In genomic region chr10:44785386-44785785, GRCm38 (mm10) we compare ENCODE assay signal across 25 mouse cellular contexts.
A peak's percentile ranks its signal among the peaks of the same experiment; 100 is the strongest.
DNase-seq lines count a peak whose midpoint lies in the region; ATAC-seq and TF ChIP-seq lines count a peak whose summit lies in the region.
"Had no signal": no experiment of that assay in that cellular context is flagged by ENCODE, and none has a peak within 500 bp of the region (broad histone marks: within the 10 kb centered on the region; RNA-seq: fewer than 3 reads in every experiment).

No protein-coding gene starts in this region.

- no peaks in the 10 kb centered on the region for H3K36me3 ChIP-seq in forebrain, embryonic 13.5 days (ENCODE audit: poor library complexity, severe bottlenecking)
- no peaks in the 10 kb centered on the region for H3K36me3 ChIP-seq in forebrain, embryonic 12.5 days (replicated peaks)
- H3K36me3 ChIP-seq in MEL (ENCODE audit: control insufficient read depth in 1 of 2, insufficient read depth in 2 of 2, low read length in 2 of 2), result peaks cover 0 to 7% of the 10 kb centered on the region in 2 experiments; a peak in 2 of 4 replicates
- H3K36me3 ChIP-seq in forebrain, postnatal 0 days (ENCODE audit: insufficient read depth), result no peaks in the 10 kb centered on the region
- H3K36me3 ChIP-seq in intestine, postnatal 0 days (ENCODE audit: control insufficient read depth, insufficient read depth), result no peaks in the 10 kb centered on the region
- no peaks in the 10 kb centered on the region for H3K36me3 ChIP-seq in liver, embryonic 12.5 days
- H3K36me3 ChIP-seq: embryonic facial prominence, embryonic 15.5 days; heart, embryonic 13.5 days; kidney, embryonic 15.5 days; liver, embryonic 15.5 days; neural tube, embryonic 12.5 days had no signal

- H3K27me3 ChIP-seq in forebrain, embryonic 13.5 days, result no peaks in the 10 kb centered on the region
- no peaks in the 10 kb centered on the region for H3K27me3 ChIP-seq in forebrain, embryonic 12.5 days
- no peaks in the 10 kb centered on the region for H3K27me3 ChIP-seq in MEL (ENCODE audit: control insufficient read depth in 1 of 2, insufficient read depth in 2 of 2, low read length in 2 of 2)
- no peaks in the 10 kb centered on the region for H3K27me3 ChIP-seq in forebrain, postnatal 0 days (ENCODE audit: insufficient read depth, low read length)
- no peaks in the 10 kb centered on the region for H3K27me3 ChIP-seq in intestine, postnatal 0 days (replicated peaks; ENCODE audit: control insufficient read depth, insufficient read depth, low read length)
- H3K27me3 ChIP-seq in liver, embryonic 12.5 days (replicated peaks), result no peaks in the 10 kb centered on the region
- H3K27me3 ChIP-seq: embryonic facial prominence, embryonic 15.5 days; heart, embryonic 13.5 days; kidney, embryonic 15.5 days; liver, embryonic 15.5 days; neural tube, embryonic 12.5 days had no signal

- peaks cover 10% of the 10 kb centered on the region; the same call in 1 of the 2 replicates for H3K4me1 ChIP-seq in forebrain, embryonic 13.5 days
- H3K4me1 ChIP-seq in forebrain, embryonic 12.5 days, result no peaks in the 10 kb centered on the region
- H3K4me1 ChIP-seq in MEL (ENCODE audit: control insufficient read depth in 1 of 2, insufficient read depth in 2 of 2, low read length in 2 of 2), result peaks cover 7 to 10% of the 10 kb centered on the region in 2 experiments
- H3K4me1 ChIP-seq in forebrain, postnatal 0 days (ENCODE audit: insufficient read depth), result no peaks in the 10 kb centered on the region
- no peaks in the 10 kb centered on the region for H3K4me1 ChIP-seq in intestine, postnatal 0 days (replicated peaks; ENCODE audit: control insufficient read depth, insufficient read depth, low read length)
- no peaks in the 10 kb centered on the region for H3K4me1 ChIP-seq in liver, embryonic 12.5 days
- H3K4me1 ChIP-seq: embryonic facial prominence, embryonic 15.5 days; heart, embryonic 13.5 days; kidney, embryonic 15.5 days; liver, embryonic 15.5 days; neural tube, embryonic 12.5 days had no signal

- 23% methylated on average over 6 of the region's 6 CpGs for WGBS in forebrain, embryonic 13.5 days
- WGBS in forebrain, embryonic 12.5 days, result 35% methylated on average over 6 of the region's 6 CpGs
- 19% methylated on average over 6 of the region's 6 CpGs for WGBS in forebrain, postnatal 0 days
- 84% methylated on average over 6 of the region's 6 CpGs for WGBS in intestine, postnatal 0 days
- WGBS in liver, embryonic 12.5 days (ENCODE audit: insufficient replicate concordance), result 54% methylated on average over 6 of the region's 6 CpGs

- no peak overlapping the region for H3K27ac ChIP-seq in forebrain, embryonic 13.5 days
- H3K27ac ChIP-seq in forebrain, embryonic 12.5 days, result no peak overlapping the region
- no peak overlapping the region for H3K27ac ChIP-seq in MEL (ENCODE audit: control insufficient read depth, low read depth, low read length)
- H3K27ac ChIP-seq in forebrain, postnatal 0 days (ENCODE audit: low read depth, low read length), result no peak overlapping the region
- H3K27ac ChIP-seq in intestine, postnatal 0 days (ENCODE audit: low read depth, low read length), result no peak overlapping the region
- H3K27ac ChIP-seq in liver, embryonic 12.5 days, result no peak overlapping the region
- H3K27ac ChIP-seq: embryonic facial prominence, embryonic 15.5 days; gastrocnemius, adult 2 months; heart, embryonic 13.5 days; hindbrain, embryonic 14.5 days; kidney, embryonic 15.5 days; liver, embryonic 15.5 days; neural tube, embryonic 12.5 days had no signal

- no peak for TF ChIP-seq RAD21 in MEL (IDR thresholded peaks at IDR 0.05; ENCODE audit: low read depth, low read length)

- no peaks in the 10 kb centered on the region for H3K9me3 ChIP-seq in forebrain, embryonic 13.5 days (replicated peaks)
- H3K9me3 ChIP-seq in forebrain, embryonic 12.5 days, result no peaks in the 10 kb centered on the region
- no peaks in the 10 kb centered on the region for H3K9me3 ChIP-seq in MEL (replicated peaks; ENCODE audit: insufficient read depth, low read length)
- no peaks in the 10 kb centered on the region for H3K9me3 ChIP-seq in forebrain, postnatal 0 days (ENCODE audit: low read length)
- no peaks in the 10 kb centered on the region for H3K9me3 ChIP-seq in intestine, postnatal 0 days (ENCODE audit: control insufficient read depth)
- no peaks in the 10 kb centered on the region for H3K9me3 ChIP-seq in liver, embryonic 12.5 days (replicated peaks)
- H3K9me3 ChIP-seq: embryonic facial prominence, embryonic 15.5 days; heart, embryonic 13.5 days; kidney, embryonic 15.5 days; liver, embryonic 15.5 days; neural tube, embryonic 12.5 days had no signal

- no peak overlapping the region for H3K4me2 ChIP-seq in forebrain, embryonic 13.5 days
- no peak overlapping the region for H3K4me2 ChIP-seq in forebrain, embryonic 12.5 days
- H3K4me2 ChIP-seq in forebrain, postnatal 0 days (ENCODE audit: low read depth), result no peak overlapping the region
- H3K4me2 ChIP-seq in intestine, postnatal 0 days (replicated peaks; ENCODE audit: low read depth), result no peak overlapping the region
- no peak overlapping the region for H3K4me2 ChIP-seq in liver, embryonic 12.5 days
- H3K4me2 ChIP-seq: embryonic facial prominence, embryonic 15.5 days; heart, embryonic 13.5 days; hindbrain, embryonic 14.5 days; kidney, embryonic 15.5 days; liver, embryonic 15.5 days; lung, embryonic 14.5 days; neural tube, embryonic 12.5 days had no signal

- TF ChIP-seq CTCF in MEL (IDR thresholded peaks at IDR 0.05 in 2 of 3, conservative IDR thresholded peaks at IDR 0.05 in 1 of 3; ENCODE audit: control insufficient read depth in 1 of 3, insufficient read depth in 1 of 3, low read depth in 2 of 3, low read length in 3 of 3, poor library complexity in 1 of 3, severe bottlenecking in 1 of 3), result no peak
- TF ChIP-seq CTCF in forebrain, postnatal 0 days (IDR thresholded peaks at IDR 0.05; ENCODE audit: low read depth), result no peak
- TF ChIP-seq CTCF in intestine, postnatal 0 days (IDR thresholded peaks at IDR 0.05; ENCODE audit: low read depth), result no peak

- TF ChIP-seq POLR2A in MEL (IDR thresholded peaks at IDR 0.05; ENCODE audit: control insufficient read depth in 1 of 2, insufficient read depth in 1 of 2, low read depth in 1 of 2, low read length in 2 of 2, poor library complexity in 1 of 2), result no peak

- no peak overlapping the region for H3K9ac ChIP-seq in forebrain, embryonic 13.5 days
- H3K9ac ChIP-seq in forebrain, embryonic 12.5 days, result no peak overlapping the region
- no peak overlapping the region for H3K9ac ChIP-seq in MEL (ENCODE audit: control insufficient read depth, low read depth, low read length, poor library complexity, severe bottlenecking)
- H3K9ac ChIP-seq in forebrain, postnatal 0 days, result no peak overlapping the region
- no peak overlapping the region for H3K9ac ChIP-seq in intestine, postnatal 0 days (ENCODE audit: low read depth, low read length)
- no peak overlapping the region for H3K9ac ChIP-seq in liver, embryonic 12.5 days
- H3K9ac ChIP-seq: embryonic facial prominence, embryonic 15.5 days; heart, embryonic 13.5 days; hindbrain, embryonic 14.5 days; kidney, embryonic 15.5 days; liver, embryonic 15.5 days; lung, embryonic 14.5 days; neural tube, embryonic 12.5 days had no signal

- 0 out of 4 replicates have a peak, but pooled peaks of 1 of the 2 experiments have one; percentile 13 for TF ChIP-seq EP300 in MEL (IDR thresholded peaks at IDR 0.05; ENCODE audit: low read depth in 1 of 2, low read length in 2 of 2)

- H3K4me3 ChIP-seq in forebrain, embryonic 13.5 days, result no peak overlapping the region
- no peak overlapping the region for H3K4me3 ChIP-seq in forebrain, embryonic 12.5 days (replicated peaks)
- no peak overlapping the region for H3K4me3 ChIP-seq in MEL (ENCODE audit: control insufficient read depth in 1 of 2, insufficient read depth in 1 of 2, low read depth in 2 of 2, low read length in 2 of 2)
- H3K4me3 ChIP-seq in forebrain, postnatal 0 days (ENCODE audit: low read depth, low read length), result no peak overlapping the region
- no peak overlapping the region for H3K4me3 ChIP-seq in intestine, postnatal 0 days (ENCODE audit: low read depth, low read length)
- H3K4me3 ChIP-seq in liver, embryonic 12.5 days, result no peak overlapping the region
- H3K4me3 ChIP-seq: embryonic facial prominence, embryonic 15.5 days; gastrocnemius, adult 2 months; heart, embryonic 13.5 days; kidney, embryonic 15.5 days; liver, embryonic 15.5 days; myocyte; neural tube, embryonic 12.5 days had no signal

- no peaks in the 10 kb centered on the region for H3K79me2 ChIP-seq in MEL (ENCODE audit: control insufficient read depth, insufficient read depth, low read length, poor library complexity)

- ATAC-seq in forebrain, embryonic 13.5 days, result peak; percentile 88
- no peak; the same call in 1 of the 2 replicates for ATAC-seq in forebrain, embryonic 12.5 days (ENCODE audit: low FRiP score)
- ATAC-seq in forebrain, postnatal 0 days, result peak; percentile 80; the same call in 1 of the 2 replicates
- ATAC-seq in intestine, postnatal 0 days, result no peak
- ATAC-seq in liver, embryonic 12.5 days, result no peak

- DNase-seq in MEL (ENCODE audit: low read depth, low spot score), result peak; percentile 20
- DNase-seq in brain, embryonic 18.5 days (ENCODE audit: low read depth, low spot score), result peak; percentile 2
- peak; percentile 17 for DNase-seq in forebrain, postnatal 0 days
- DNase-seq: adrenal gland, postnatal 25 days; cerebellum, adult 11-12 months; cerebellum, postnatal 10 days; gastrocnemius, adult 2 months; heart, postnatal 10 days; kidney, adult 11 months; kidney, postnatal 25 days; liver; lung, embryonic 14.5 days; lung, postnatal 14 days; right cerebral cortex, postnatal 14 days had no signal

TF ChIP-seq in MEL, 35 proteins besides CTCF, POLR2A, EP300 and RAD21 (continues in another document):
- TF ChIP-seq ZC3H11A (IDR thresholded peaks at IDR 0.05; ENCODE audit: low read depth, low read length), result no peak
- no peak for TF ChIP-seq TBP (IDR thresholded peaks at IDR 0.05; ENCODE audit: low read depth, low read length)
- no peak for TF ChIP-seq MEF2A (IDR thresholded peaks at IDR 0.05; ENCODE audit: extremely low read depth, insufficient replicate concordance, low read depth, low read length, poor library complexity, severe bottlenecking)
- no peak for TF ChIP-seq RCOR1 (IDR thresholded peaks at IDR 0.05; ENCODE audit: low read depth, low read length)
- TF ChIP-seq USF1 (IDR thresholded peaks at IDR 0.05; ENCODE audit: low read depth, low read length), result no peak
- TF ChIP-seq E2F4 (IDR thresholded peaks at IDR 0.05; ENCODE audit: borderline replicate concordance, low read depth, low read length), result no peak
- TF ChIP-seq NELFE (IDR thresholded peaks at IDR 0.05; ENCODE audit: low read depth, low read length), result no peak
- no peak for TF ChIP-seq USF2 (IDR thresholded peaks at IDR 0.05; ENCODE audit: borderline replicate concordance in 1 of 2, insufficient read depth in 1 of 2, low read depth in 1 of 2, low read length in 2 of 2)
- TF ChIP-seq MAX (IDR thresholded peaks at IDR 0.05; ENCODE audit: low read length), result no peak
- no peak for TF ChIP-seq BHLHE40 (IDR thresholded peaks at IDR 0.05; ENCODE audit: borderline replicate concordance, low read depth, low read length)
- TF ChIP-seq MYB (IDR thresholded peaks at IDR 0.05; ENCODE audit: low read depth, low read length), result no peak
- no peak for TF ChIP-seq ZNF384 (IDR thresholded peaks at IDR 0.05; ENCODE audit: low read depth, low read length)
- no peak for TF ChIP-seq SIN3A (IDR thresholded peaks at IDR 0.05; ENCODE audit: low read length)

Comparison
In these comparisons a context has a peak if more than half of its experiments do, and no peak if none do; other contexts are left out.
1. ATAC-seq: peak in forebrain, embryonic 13.5 days (single experiment) and forebrain, postnatal 0 days (single experiment); none in forebrain, embryonic 12.5 days (single experiment), intestine, postnatal 0 days (single experiment) and liver, embryonic 12.5 days (single experiment).
2. Peak in every context shown above with its lines, with median percentiles within 50 percentile points of each other: DNase-seq.